Mouse (Mus musculus) megakaryocyte, embryonic 14.5 days (primary cell): Measurements from ENCODE around the gene Gm49388.

Experiments
- FLI1 ChIP-seq: IDR thresholded peaks from 2 replicates; pipeline ENCODE4 v1.6.1; 2012; ENCODE audit warnings: low read length, inconsistent platforms, mixed read lengths
- GATA1 ChIP-seq: IDR thresholded peaks from 3 replicates; pipeline ENCODE4 v1.6.1; 2012; ENCODE audit warnings: mixed read lengths, low read length, inconsistent platforms, borderline replicate concordance

DNA sequence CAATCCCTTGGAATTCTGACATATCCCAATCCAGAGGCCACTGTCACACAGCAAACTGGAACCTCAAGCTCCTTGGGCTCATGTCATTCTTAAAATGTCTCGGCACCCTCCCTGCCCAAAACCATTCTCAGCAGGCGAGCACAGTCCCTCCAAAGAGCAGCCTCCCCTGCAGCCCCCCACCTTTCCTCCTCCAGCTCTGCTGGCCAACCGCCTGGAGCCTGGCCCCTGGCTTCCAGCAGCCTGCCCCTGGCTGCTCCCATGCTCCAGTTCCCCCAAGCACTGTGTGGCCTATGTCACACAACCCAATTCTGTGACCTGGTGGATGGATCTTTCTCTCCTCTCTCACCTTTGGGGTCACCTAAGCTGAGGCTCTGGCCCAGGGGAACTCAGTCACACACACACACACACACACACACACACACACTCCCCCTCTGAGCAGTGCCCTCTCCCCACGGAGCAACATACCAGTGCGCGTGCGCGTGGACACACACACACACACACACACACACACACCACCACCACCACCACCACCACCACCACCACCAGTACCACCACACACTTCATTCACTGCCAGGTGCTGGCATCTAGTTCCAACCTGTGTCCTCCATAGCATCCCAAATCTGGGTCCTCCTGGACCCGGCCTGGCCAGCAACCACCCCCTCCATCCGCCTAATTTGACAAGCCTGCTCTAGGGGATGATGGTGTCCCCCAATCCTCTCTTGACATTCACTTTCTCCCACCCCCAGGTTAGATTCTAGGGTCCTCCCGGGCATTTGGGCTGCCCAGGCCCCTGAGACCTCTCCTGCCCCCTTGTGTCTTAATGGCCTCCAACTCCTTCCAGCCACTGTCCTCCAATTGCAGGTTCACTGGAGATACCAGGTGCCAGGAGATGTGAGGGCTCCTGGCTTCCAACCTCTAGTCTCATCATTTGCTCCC lies 38.1 kb downstream of the Gm49388 start:
- TF ChIP-seq GATA1 (no peak), FLI1 (no peak)
